Mouse (Mus musculus) kidney, adult 8-10 months (tissue): ENCODE results near the gene Esrra.
"Not testable (repeated sequence)": the region's sequence is repeated elsewhere in the genome, so short reads cannot be mapped to it uniquely, and the experiment has no call there.

Source experiments
- DNase-seq, 2 experiments: peaks; one replicate each; pipeline ENCODE4 v3.0.0; 2022

The Esrra gene

DNA sequence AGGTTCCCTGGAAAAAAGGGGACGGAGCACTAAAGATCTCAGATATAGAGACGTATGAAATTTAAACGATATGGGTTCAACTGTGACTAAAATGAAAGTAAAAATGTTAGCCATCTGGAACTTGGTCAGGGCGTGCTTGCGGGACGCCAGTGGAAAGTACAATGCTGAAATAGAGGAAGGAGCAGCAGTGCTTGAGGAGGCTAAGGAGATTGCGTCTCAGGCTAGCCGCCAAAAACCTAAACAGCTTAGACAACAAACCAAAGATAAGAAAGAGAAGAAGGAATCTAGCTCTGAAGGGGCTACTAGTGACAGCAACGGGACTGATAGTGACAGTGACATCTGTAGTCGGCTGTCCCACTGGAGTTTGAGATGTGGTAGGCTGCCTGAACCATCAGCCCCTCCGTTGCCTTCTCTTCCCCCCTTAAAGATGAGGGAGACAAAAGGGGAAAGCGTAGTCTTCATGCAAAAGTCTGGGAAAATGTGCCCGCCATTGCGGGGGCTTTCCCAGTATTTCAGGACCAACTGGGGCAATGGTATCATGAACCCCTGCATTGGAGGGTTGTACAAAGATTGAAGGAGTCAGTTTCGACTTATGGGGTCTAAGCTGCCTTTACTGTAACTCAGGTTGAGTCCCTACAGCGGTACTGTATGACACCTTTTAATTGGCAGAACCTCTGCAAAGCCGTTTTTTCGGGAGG is 25.9 kb downstream of the Esrra start:
- DNase-seq, result not testable (repeated sequence)

DNA sequence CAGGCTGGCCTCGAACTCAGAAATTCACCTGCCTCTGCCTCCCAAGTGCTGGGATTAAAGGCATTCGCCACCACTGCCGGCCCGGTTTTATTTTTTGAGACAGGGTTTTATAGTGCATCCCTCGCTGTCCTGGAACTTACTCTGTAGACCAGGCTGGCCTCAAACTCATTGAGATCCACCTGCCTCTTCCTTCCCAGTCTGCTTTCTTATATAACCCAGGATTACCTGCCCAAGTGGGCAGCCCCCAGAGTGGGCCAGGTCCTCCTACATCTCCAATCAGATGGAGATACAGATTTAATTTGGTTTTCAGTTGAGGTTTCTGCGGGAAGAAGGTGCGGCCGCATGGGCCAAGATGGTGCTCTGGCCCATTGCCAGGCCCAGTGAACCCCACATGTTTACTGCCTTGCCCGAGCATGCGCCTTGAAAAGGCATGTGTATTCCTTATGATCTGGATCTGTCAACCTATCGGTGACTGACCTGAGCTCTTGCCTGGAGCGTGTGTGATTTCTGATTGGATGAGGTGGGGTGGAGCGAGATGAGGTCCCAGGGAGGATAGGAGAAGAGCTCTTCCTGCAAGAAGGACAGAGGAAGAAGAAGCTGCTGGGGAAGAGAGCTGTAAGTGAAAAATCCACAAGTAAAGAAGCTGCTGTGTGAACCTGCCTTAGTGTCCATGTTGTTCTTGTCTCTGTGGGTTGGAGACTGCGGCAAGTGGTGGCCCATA is 27.7 kb downstream of the Esrra start:
- DNase-seq, result no peak

DNA sequence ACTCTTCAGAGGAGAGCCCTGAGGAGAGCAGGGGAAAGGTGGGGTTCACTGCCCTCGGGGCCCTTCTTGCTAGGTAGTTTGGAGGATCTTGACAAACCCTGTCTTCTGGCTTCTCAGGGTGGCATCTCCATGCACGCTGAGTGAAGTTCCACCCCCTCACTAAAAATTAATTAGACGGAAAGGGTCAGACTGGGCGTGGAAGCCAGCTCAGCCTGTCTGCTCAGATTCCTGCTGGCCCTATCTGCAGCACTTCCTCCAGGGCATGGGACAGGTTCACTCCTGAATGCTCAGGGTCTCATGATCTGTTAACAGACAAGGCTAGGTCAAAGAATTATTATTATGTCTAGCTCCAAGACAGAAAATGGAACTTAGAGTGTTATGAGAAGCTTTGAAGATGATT is 29.1 kb downstream of the Esrra start:
- DNase-seq, result peak in 1 of 2 experiments; percentile 58

DNA sequence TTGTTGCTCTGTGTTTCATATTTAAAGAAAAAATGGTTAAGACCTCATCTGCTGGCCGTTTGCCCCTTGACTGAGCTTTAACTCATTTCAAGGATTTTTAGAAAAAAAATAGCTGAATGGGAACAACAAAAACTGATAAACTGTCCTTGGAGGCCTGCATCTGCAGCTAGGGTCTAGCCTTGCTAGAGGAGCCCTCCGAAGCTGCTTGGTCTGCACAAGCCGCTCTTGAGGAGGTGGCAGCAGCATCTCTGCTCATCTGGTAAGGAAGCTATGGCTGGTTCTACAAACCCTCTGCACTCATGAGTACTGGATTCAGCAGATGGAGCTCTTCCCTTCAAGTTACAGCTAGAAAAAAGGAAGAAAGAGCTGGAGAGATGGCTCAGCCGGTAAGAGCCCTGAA is 43.6 kb downstream of the Esrra start:
- DNase-seq, result no peak

DNA sequence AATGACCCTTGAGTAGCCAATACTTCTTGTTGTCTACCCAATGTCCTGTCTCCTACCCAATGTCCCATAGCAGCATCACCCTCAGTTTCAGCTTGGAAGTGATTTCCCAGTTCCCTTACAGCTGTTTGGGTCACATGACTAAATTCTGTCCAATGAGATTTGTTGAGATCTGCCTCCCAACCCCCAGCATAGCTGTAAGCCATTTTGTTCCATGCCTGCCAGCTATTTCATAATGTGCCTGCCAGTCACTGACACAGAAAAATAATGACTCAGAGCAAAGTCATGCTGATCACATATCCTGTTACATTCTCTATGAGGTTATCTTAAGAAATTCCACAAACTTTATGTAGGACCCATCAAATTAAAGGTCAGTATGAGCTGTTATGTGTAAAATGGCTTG is 44.8 kb downstream of the Esrra start:
- no peak for DNase-seq

DNA sequence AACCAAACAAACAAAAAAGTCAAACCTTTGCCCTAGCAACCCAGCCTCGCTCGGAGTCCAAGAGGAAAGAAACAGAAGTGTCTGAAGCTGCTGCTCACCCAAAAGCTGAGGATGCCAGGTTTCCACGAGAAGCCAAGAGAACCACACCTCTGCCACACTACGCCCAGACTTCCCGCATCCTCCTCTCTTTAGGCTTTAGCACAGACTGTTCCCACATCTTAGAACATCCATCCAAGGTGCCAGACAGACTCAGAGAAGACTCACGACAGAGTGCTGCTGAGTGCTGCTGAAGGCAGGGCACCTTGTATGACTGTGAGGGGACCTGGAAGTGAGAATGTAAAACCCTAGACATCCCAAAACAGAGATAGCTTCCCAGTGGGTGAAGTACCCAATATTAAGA is 45.8 kb downstream of the Esrra start:
- DNase-seq, result no peak

DNA sequence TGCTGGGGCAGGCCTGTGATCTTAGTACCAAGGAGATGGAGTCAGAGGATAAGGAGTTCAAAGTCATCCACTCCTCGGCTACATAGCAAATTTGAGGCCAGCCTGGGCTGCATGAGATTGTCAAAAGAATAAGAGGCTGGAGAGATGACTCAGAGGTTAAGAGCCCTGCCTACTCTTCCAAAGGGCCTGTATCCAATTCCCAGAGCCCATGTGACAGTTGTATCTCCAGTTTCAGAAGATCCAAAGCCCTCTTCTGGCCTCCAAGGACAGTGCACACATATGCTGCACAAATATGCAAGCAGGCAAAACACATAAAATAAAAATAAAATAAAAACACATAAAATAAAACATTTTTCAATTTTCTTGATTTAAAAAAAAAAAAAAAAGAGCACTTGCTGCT is 47.4 kb downstream of the Esrra start:
- no peak for DNase-seq

DNA sequence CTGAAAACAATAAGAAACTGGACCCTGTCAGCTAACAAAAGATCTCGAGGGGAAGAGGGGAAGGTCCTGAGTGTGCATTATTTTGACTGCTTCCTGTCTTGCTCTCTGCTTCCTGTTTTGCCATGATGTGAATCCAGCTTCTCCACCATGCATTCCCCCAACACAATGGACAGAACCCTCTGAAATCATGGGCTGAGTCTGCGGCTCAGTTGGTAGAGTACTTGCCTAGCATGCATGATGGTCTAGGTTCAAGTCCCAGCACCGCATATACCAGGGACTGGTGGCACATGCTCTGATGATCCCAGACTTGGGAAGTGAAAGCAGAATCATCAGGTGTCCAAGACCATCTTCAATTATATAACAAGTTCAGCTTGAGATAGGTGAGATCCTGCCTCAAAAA is 48.9 kb downstream of the Esrra start:
- no peak for DNase-seq

DNA sequence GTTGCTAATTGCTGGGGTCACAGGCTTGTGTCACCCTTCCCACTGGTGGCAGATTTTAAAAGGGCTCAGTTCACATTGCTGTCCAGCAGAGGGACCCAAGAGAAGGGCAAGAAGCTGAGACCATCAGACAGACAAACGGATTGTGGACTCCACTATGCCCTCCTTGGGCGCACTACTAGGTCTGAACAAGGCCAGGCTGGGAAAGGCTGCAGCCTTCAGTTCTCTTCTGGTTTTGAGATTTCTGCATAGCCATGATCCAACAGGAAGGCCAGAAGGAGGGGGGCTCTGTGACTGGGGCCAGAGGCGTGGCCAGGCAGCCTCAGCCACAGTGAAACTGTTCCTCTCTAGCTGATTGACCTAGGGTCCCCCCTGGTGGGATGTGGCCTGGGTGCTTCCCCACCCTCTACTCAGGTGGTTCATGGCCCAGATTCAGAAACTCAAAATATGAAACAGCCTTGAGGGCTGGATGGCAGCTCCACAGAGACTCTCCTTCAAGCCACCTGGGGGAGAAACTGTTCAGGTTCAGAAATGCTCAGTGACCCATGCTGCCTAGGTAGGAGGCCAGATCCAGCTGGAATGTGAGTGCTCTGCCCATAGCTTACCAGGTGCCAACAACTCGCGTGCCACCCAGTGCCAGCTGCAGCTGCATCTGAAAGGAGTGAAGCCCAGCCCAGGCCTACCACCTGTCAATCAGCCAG is 49.9 kb downstream of the Esrra start:
- DNase-seq, result peak; percentile 91 to 95

DNA sequence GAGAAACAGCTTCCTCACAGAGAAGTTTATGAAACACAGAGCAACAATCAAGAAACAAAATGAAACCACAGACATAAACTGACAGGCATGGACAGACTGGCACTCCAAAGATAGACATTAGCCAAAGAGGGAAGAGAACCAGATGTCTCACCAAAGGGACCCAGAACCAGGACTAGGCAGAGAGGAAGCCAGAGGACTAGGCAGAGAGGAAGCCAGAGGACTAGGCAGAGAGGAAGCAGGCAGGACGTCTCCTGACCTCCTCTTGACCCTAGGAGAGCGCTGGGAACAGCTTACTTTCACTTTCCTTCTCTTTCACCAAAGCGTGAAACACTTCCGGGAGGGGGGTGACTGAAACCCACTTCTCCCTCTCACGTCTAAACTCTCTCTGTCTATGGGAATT is 52.3 kb downstream of the Esrra start:
- peak; percentile 73 to 75 for DNase-seq

DNA sequence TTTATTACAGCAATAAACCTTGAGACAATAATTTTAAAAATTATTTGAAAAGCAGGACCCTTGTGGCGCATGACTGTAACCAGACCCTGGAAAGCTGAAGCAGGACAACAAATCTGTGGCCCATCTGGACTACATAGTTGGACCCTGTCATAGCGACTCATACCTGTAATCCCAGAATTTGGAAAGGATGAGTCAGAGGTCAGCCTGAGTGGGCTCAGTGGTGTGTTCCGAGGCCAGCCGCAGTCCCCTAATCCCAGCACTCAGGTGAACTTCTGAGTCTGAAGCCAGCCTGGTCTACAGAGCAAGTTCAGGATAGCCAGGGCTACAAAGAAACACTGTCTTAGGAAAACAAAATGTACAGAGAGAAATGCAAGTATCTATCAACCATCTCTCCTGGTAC is 60.2 kb downstream of the Esrra start:
- no peak for DNase-seq
